Mouse (Mus musculus) neutrophil, adult 5-6 weeks (primary cell): ENCODE measurements around the gene Rgs16. TPM values are rescaled to one million over a fixed set of nuclear protein-coding genes. Genes with fewer than 3 reads are reported as not detected.

Experiments
- ATAC-seq: fragments of 151-379, 151-347 bp; 2 replicates; pipeline ENCODE4 v1.8.0; 2017; ENCODE audit warnings: mild to moderate bottlenecking, moderate TSS enrichment; ENCODE audit not compliant: insufficient number of reproducible peaks, poor library complexity, low FRiP score, severe bottlenecking; ENCODE audit errors: extremely low read depth
- total RNA-seq: library from RNA; stranded (forward); fragments of 200-1000 nt; gene quantifications from 2 replicates; pipeline ENCODE4 v1.2.3, GENCODE M21; 2017

Gene Rgs16
- total RNA-seq, 1 experiment from 2014 or later, result not detected

GRCm38 (mm10) chr1:153785608-153786007 lies 45.5 kb downstream of the Rgs16 start:
- no peak for ATAC-seq

- ATAC-seq, result no peak
Observed at GRCm38 (mm10) chr1:153790708-153791107, 50.6 kb downstream of the Rgs16 start.

- no peak for ATAC-seq
Observed at GRCm38 (mm10) chr1:153794241-153794640, 54.1 kb downstream of the Rgs16 start.

Other genes starting within 250 kb of the Rgs16 start
- gene Npl, start 190.3 kb upstream of the Rgs16 start, total RNA-seq, result not detected in 2 replicates
- gene Rgs8, start 87.3 kb upstream of the Rgs16 start, total RNA-seq, result not detected in 2 replicates
- 159 and 184 TPM in 2 replicates for gene Rnasel, start 9.1 kb downstream of the Rgs16 start, total RNA-seq
- gene Rgsl1, start 103.8 kb downstream of the Rgs16 start, total RNA-seq, result 0.25 TPM in 1 of 2 replicates, not detected in the other
- gene Teddm1b, start 134.0 kb downstream of the Rgs16 start, total RNA-seq, result 0.25 TPM in 1 of 2 replicates, not detected in the other
- not detected in 2 replicates for gene Teddm1a, start 151.4 kb downstream of the Rgs16 start, total RNA-seq
- gene Glul, start 159.6 kb downstream of the Rgs16 start, total RNA-seq, result 77.4 and 82.9 TPM in 2 replicates
- gene Teddm2, start 159.9 kb downstream of the Rgs16 start, total RNA-seq, result 1.1 and 1.5 TPM in 2 replicates